Mouse (Mus musculus) heart, embryonic 11.5 days (tissue): ENCODE measurements at regions not wholly inside any gene's neighbourhood (a gene's known extent, or its start where the extent isn't known, plus 50 kb on each side); places are given as distances from the start of the nearest gene placed in this dataset.

Experiments used
- ATAC-seq: fragments of 200-750 bp; cut with Nextera tagmentation; replicated peaks from 2 replicates; pipeline ENCODE4 v1.8.0; 2017; ENCODE audit warnings: moderate library complexity; ENCODE audit not compliant: insufficient number of reproducible peaks, low FRiP score, low TSS enrichment
- H3K27ac ChIP-seq: fragments of 300-500 bp; sonication (generic); 2 replicates; pipeline ENCODE4 v1.5.1; 2014; ENCODE audit warnings: mild to moderate bottlenecking, low read depth, low read length
- H3K27me3 ChIP-seq: fragments of 300-500 bp; sonication (generic); 2 replicates; pipeline ENCODE4 v1.6.1; 2014; ENCODE audit warnings: mild to moderate bottlenecking, low read length, mixed read lengths; ENCODE audit not compliant: control insufficient read depth, insufficient read depth
- H3K36me3 ChIP-seq: fragments of 300-500 bp; sonication (generic); 2 replicates; pipeline ENCODE4 v1.6.1; 2014; ENCODE audit warnings: mild to moderate bottlenecking, low read length, moderate library complexity, mixed read lengths; ENCODE audit not compliant: control insufficient read depth, insufficient read depth
- H3K4me1 ChIP-seq: fragments of 300-500 bp; sonication (generic); 2 replicates; pipeline ENCODE4 v1.6.1; 2014; ENCODE audit warnings: low read length; ENCODE audit not compliant: control insufficient read depth, insufficient read depth
- H3K4me2 ChIP-seq: fragments of 300-500 bp; sonication (generic); 2 replicates; pipeline ENCODE4 v1.6.1; 2014; ENCODE audit warnings: mild to moderate bottlenecking, moderate library complexity
- H3K4me3 ChIP-seq: fragments of 300-500 bp; sonication (generic); 2 replicates; pipeline ENCODE4 v1.5.1; 2014; ENCODE audit warnings: low read depth, low read length
- H3K9ac ChIP-seq: fragments of 300-500 bp; sonication (generic); 2 replicates; pipeline ENCODE4 v1.6.1; 2014; ENCODE audit warnings: mild to moderate bottlenecking, low read depth, low read length, moderate library complexity
- H3K9me3 ChIP-seq: fragments of 300-500 bp; sonication (generic); replicated peaks from 2 replicates; pipeline ENCODE4 v1.6.1; 2016; ENCODE audit warnings: low read length; ENCODE audit not compliant: control insufficient read depth
- WGBS: fragments of 180-500 bp; shearing (Covaris S2); extraction: QIAGEN DNeasy Blood & Tissue Kit; methylation state at CpG from one replicate; pipeline ENCODE4 v1.1.7; 2014; ENCODE audit not compliant: insufficient replicate concordance; 5-methylcytosine and 5-hydroxymethylcytosine counted together

DNA sequence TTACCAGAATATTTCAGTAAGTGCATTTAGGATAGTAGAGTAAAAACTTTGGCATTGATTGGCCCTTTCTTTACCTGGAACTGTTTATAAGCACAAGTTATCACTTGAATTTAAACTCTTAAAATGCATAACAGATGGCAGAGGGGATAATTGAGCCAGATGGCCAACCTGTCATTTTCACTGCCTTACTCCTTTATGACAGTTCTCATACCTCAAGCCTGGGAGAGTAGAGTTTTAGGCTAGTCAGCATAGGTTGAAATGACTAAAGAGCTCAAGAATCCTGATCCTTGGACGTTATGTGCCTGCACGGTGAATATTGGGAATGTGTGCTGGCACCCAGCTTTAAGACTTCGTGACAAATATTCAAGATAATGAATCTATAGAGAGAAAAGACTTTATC is 369.1 kb upstream of the Slc35b3 start:
- Histone ChIP-seq H3K4me1 (no peaks in the 10 kb centered on the region), H3K9me3 (no peaks in the 10 kb centered on the region), H3K36me3 (no peaks in the 10 kb centered on the region), H3K4me2 (no peak overlapping the region), H3K27me3 (no peaks in the 10 kb centered on the region), H3K9ac (no peak overlapping the region), H3K4me3 (no peak overlapping the region), H3K27ac (no peak overlapping the region)
- ATAC-seq, result no peak
- WGBS, result 64% methylated on average over 3 of the region's 3 CpGs

DNA sequence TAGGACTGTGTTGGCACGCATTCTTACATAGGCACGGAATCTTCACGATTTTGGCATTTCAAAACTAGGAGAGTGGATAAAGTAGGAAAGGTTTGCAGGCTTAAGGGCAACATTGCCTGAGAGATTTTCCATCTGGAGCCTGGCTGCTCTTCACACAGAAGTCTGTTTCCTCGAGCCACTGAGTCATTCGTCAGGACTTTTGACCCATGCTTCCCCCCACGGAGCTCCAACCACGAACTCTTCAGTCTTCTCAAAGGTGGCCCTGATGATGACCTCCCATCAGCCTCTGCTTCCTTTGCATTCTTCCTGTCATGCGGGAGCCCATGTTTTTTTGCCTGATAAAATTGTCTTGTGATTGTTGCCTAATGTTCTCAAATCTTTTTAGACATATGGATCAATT is 365.5 kb upstream of the Slc35b3 start:
- H3K4me1 ChIP-seq, result no peaks in the 10 kb centered on the region

DNA sequence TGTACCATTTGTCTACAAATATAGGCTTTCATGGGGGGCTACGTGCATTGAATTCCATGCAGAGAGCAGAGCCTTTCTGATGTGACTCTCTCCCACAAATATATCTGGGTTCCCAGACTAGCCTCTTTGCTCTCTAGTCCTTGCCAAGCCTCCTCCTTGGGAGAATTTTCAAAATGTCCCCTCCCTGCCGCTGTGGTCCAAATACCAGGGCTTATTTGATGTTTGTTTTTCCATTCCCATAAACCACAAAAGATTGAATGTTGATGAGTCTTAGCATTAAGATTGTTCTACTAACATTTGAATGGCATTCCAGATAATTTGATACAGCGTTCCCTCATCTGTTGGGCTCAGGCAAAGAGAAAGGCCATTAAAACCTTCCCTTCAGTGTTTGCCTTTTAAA is 360.4 kb upstream of the Slc35b3 start:
- H3K4me3 ChIP-seq, result no peak overlapping the region
- H3K4me2 ChIP-seq, result no peak overlapping the region
- no peaks in the 10 kb centered on the region for H3K9me3 ChIP-seq
- WGBS, result 87% methylated on average over 3 of the region's 3 CpGs
- H3K9ac ChIP-seq, result no peak overlapping the region
- H3K36me3 ChIP-seq, result no peaks in the 10 kb centered on the region
- no peak overlapping the region for H3K27ac ChIP-seq
- ATAC-seq, result no peak
- no peaks in the 10 kb centered on the region for H3K4me1 ChIP-seq
- H3K27me3 ChIP-seq, result no peaks in the 10 kb centered on the region

More for the DNA sequence above, 365.5 kb upstream of the Slc35b3 start:
- Histone ChIP-seq H3K4me2 (no peak overlapping the region), H3K9ac (no peak overlapping the region), H3K9me3 (no peaks in the 10 kb centered on the region), H3K27ac (no peak overlapping the region), H3K36me3 (no peaks in the 10 kb centered on the region), H3K27me3 (no peaks in the 10 kb centered on the region), H3K4me3 (no peak overlapping the region)
- no peak for ATAC-seq
- 69% methylated on average over 8 of the region's 8 CpGs for WGBS

DNA sequence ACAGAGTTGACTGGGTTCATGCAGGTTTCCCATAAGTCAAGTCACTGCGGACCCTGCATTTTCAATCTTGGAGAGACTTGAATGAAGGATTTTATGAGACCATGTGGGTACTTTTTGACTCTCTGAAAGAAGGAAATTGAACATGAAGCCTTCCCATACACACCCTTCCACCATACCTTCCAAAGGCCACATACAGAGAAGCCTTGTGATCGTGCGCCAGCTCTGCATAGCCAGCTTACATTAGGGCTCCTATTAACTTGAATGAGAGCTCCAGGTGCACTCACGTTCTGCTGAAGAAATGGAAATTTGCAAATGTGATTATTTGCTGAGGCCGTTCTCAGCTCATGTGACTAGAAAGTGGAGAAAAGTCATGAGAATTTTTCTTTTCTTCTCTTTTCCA is 349.1 kb upstream of the Slc35b3 start:
- no peak for ATAC-seq
- WGBS, result 85% methylated on average over 5 of the region's 5 CpGs
- Histone ChIP-seq H3K27ac (no peak overlapping the region), H3K9ac (no peak overlapping the region), H3K4me1 (no peaks in the 10 kb centered on the region), H3K36me3 (no peaks in the 10 kb centered on the region), H3K4me3 (no peak overlapping the region), H3K9me3 (no peaks in the 10 kb centered on the region), H3K27me3 (no peaks in the 10 kb centered on the region), H3K4me2 (no peak overlapping the region)

DNA sequence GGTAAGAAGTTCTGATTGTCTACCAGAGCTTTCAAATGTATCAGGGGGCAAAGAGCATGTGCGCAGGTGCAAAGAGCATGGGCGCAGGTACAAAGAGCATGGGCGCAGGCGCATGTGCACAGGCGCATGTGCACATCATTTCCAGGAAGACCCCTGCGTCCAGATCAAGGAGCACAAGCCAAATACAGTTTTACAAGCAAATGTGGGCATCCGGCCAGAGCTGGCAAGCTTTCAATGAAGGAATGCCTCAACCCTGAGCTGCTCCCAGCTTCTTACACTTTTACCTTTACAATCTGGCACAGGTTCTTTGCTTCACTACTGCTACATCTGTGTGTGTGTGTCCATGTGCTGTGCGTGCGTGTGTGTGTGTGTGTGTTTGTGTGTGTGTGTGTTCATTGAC is 347.2 kb upstream of the Slc35b3 start:
- WGBS, result 83% methylated on average over 9 of the region's 9 CpGs
- Histone ChIP-seq H3K27me3 (no peaks in the 10 kb centered on the region), H3K9ac (no peak overlapping the region), H3K4me1 (no peaks in the 10 kb centered on the region), H3K4me3 (no peak overlapping the region), H3K9me3 (no peaks in the 10 kb centered on the region), H3K36me3 (no peaks in the 10 kb centered on the region), H3K4me2 (no peak overlapping the region), H3K27ac (no peak overlapping the region)
- no peak for ATAC-seq

DNA sequence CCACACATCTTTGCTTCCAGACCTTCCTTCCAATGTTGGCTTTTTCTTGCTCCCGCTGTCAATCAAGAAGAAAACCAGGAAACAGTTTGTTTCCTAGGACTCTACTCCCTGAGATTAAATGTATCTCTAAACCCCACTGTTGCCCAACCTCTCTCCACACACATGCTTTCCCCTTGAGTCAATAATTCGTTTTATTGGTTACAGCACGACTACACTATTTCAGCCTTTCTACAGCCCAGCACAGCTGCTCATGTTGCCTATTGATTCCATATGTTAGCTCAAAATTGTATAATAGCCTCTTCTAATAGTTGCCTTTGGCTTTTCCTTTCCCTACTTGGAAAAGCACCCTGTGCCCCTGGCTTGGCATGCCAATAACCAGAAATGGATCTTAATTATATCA is 346.2 kb upstream of the Slc35b3 start:
- WGBS, result 64% methylated on average over 3 of the region's 3 CpGs
- Histone ChIP-seq H3K9me3 (no peaks in the 10 kb centered on the region), H3K27me3 (no peaks in the 10 kb centered on the region), H3K36me3 (no peaks in the 10 kb centered on the region), H3K4me2 (no peak overlapping the region), H3K4me3 (no peak overlapping the region), H3K9ac (no peak overlapping the region), H3K4me1 (no peaks in the 10 kb centered on the region), H3K27ac (no peak overlapping the region)
- ATAC-seq, result no peak

DNA sequence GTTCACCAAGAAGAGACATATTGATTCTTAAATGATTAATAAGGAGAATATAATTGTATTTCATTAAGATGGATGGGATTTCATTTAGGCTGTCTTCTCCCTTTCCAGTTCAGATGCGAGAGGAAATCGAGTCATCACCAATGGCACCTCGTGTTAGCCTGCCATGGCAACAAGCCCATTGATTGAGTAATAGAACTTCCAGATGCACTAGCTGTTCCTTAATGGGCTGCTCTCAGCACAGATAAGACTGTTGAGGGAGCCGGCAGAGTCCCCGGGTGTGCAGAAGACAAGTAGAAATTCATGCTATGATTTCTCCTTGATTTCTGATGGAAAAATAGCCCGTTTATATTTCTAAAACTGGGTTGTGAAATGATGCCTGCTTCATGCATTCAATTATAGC is 336.5 kb upstream of the Slc35b3 start:
- WGBS, result 66% methylated on average over 6 of the region's 6 CpGs
- Histone ChIP-seq H3K27me3 (no peaks in the 10 kb centered on the region), H3K4me2 (no peak overlapping the region), H3K27ac (no peak overlapping the region), H3K9ac (no peak overlapping the region), H3K4me1 (no peaks in the 10 kb centered on the region), H3K4me3 (no peak overlapping the region), H3K36me3 (no peaks in the 10 kb centered on the region), H3K9me3 (no peaks in the 10 kb centered on the region)
- ATAC-seq, result no peak

DNA sequence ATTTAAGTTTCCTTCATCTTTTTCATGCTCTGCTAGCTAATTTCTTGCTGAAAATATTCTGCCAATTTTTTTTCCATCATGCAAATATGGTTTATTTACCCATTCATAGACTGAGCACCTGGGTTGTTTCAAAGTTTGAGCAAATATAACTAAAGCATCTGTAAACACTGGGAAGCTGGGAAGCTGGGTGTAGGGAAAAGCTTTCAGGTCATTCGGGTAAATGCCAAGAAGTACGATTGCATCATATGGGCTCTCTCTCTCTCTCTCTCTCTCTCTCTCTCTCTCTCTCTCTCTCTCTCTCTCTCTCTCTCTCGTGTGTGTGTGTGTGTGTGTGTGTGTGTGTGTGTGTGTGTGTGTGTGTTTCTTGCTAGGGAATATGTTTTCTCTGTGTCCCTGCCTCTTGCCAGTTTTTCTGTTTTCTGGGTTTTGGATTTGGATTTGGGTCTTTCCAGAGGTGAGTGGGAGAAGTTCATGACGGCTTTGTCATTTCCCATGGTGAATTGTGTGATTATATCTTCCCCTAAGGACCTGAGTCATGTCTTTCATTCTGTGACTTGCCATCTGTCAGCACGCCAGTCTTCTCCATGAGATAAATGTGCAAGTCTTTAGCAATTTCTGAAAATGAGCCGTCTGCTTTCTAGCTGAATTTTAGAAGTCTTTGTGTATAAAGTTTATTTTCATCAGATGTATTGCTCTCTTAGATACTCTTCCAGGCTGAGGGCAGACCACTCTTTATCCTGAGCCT is 329.7 kb upstream of the Slc35b3 start:
- Histone ChIP-seq H3K27ac (no peak overlapping the region), H3K36me3 (no peaks in the 10 kb centered on the region), H3K9me3 (no peaks in the 10 kb centered on the region), H3K4me2 (no peak overlapping the region), H3K4me3 (no peak overlapping the region), H3K27me3 (no peaks in the 10 kb centered on the region), H3K9ac (no peak overlapping the region), H3K4me1 (no peaks in the 10 kb centered on the region)
- 61% methylated on average over 5 of the region's 6 CpGs for WGBS
- no peak for ATAC-seq

DNA sequence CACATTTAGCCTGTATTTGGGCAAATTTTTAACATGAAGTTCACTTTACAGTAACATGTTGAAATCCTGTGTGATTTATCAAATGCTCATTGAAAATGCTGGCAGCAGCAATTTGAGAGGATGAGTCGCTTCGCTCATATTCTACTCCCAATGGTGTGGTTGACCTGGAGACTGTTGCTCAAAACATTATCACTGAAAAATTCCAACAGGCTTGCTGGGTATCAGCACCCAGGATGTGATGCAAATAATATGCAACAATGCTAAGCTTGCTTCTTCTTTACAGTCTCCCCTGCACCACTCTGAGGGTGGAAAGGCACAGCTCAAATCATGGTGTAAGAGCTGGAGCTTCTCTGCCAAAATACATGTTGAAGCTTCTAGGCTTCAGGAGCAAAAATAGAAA is 321.6 kb upstream of the Slc35b3 start:
- Histone ChIP-seq H3K9ac (no peak overlapping the region), H3K4me3 (no peak overlapping the region), H3K27me3 (no peaks in the 10 kb centered on the region), H3K9me3 (no peaks in the 10 kb centered on the region), H3K4me2 (no peak overlapping the region), H3K36me3 (no peaks in the 10 kb centered on the region), H3K27ac (no peak overlapping the region), H3K4me1 (no peaks in the 10 kb centered on the region)
- 87% methylated on average over 2 of the region's 2 CpGs for WGBS
- no peak for ATAC-seq
